Mouse (Mus musculus) neural tube, embryonic 13.5 days (tissue): ENCODE measurements around the gene Ubald2. TPM values are rescaled to one million over a fixed set of nuclear protein-coding genes. Genes with fewer than 3 reads are reported as not detected.

Source experiments
- ATAC-seq: fragments of 200-750 bp; cut with Nextera tagmentation; 2 replicates; pipeline ENCODE4 v1.8.0; 2017; ENCODE audit warnings: low read depth, mild to moderate bottlenecking, moderate TSS enrichment, moderate library complexity
- H3K27ac ChIP-seq: fragments of 300-500 bp; sonication (generic); replicated peaks from 2 replicates; pipeline ENCODE4 v1.5.1; 2015; ENCODE audit warnings: moderate library complexity, mild to moderate bottlenecking, inconsistent platforms
- H3K27me3 ChIP-seq: fragments of 300-500 bp; sonication (generic); 2 replicates; pipeline ENCODE4 v1.6.1; 2015; ENCODE audit warnings: mild to moderate bottlenecking, inconsistent platforms
- H3K36me3 ChIP-seq: fragments of 300-500 bp; sonication (generic); 2 replicates; pipeline ENCODE4 v1.6.1; 2015; ENCODE audit warnings: mild to moderate bottlenecking, inconsistent platforms
- H3K4me1 ChIP-seq: fragments of 300-500 bp; sonication (generic); replicated peaks from 2 replicates; pipeline ENCODE4 v1.6.1; 2015; ENCODE audit warnings: inconsistent platforms
- H3K4me2 ChIP-seq: fragments of 300-500 bp; sonication (generic); 2 replicates; pipeline ENCODE4 v1.6.1; 2015; ENCODE audit warnings: inconsistent platforms, mild to moderate bottlenecking, moderate library complexity
- H3K4me3 ChIP-seq: fragments of 300-500 bp; sonication (generic); 2 replicates; pipeline ENCODE4 v1.5.1; 2015; ENCODE audit warnings: mild to moderate bottlenecking, inconsistent platforms
- H3K9ac ChIP-seq: fragments of 300-500 bp; sonication (generic); 2 replicates; pipeline ENCODE4 v1.6.1; 2015; ENCODE audit warnings: moderate library complexity, mild to moderate bottlenecking, inconsistent platforms
- H3K9me3 ChIP-seq: fragments of 300-500 bp; sonication (generic); 2 replicates; pipeline ENCODE4 v1.6.1; 2016; ENCODE audit warnings: inconsistent platforms
- WGBS: fragments of 180-500 bp; shearing (Covaris S2); methylation state at CpG from one replicate; pipeline ENCODE4 v1.1.7; 2015; 5-methylcytosine and 5-hydroxymethylcytosine counted together
- polyA plus RNA-seq: library from polyadenylated mRNA; unstranded; fragments of >200 nt; fragmentation: Nextera tagmentation; extraction: Ambion mirVana; gene quantifications from 2 replicates; pipeline ENCODE4 v1.2.1, GENCODE M21; 2015

The Ubald2 gene
- polyA plus RNA-seq, 1 experiment from 2014 or later: 55.0 TPM

- ATAC-seq: no peak
- Histone ChIP-seq H3K27me3 (no peaks in the 10 kb centered on the region), H3K4me2 (no peak overlapping the region), H3K4me3 (no peak overlapping the region), H3K27ac (0 out of 2 replicates have a peak overlapping the region, but pooled peaks have one; percentile 6), H3K9me3 (no peaks in the 10 kb centered on the region), H3K4me1 (peaks cover 38% of the 10 kb centered on the region), H3K36me3 (peaks cover 24% of the 10 kb centered on the region), H3K9ac (no peak overlapping the region)
- WGBS: 85% methylated on average over 19 of the region's 19 CpGs
Measured at GRCm38 (mm10) chr11:116439269-116440240, 5.7 kb downstream of the Ubald2 start.

- H3K9me3 ChIP-seq: no peaks in the 10 kb centered on the region
- H3K9ac ChIP-seq: no peak overlapping the region
- peaks cover 24% of the 10 kb centered on the region for H3K36me3 ChIP-seq
- ATAC-seq: no peak
- 76% methylated on average over 7 of the region's 7 CpGs for WGBS
- H3K4me1 ChIP-seq: peaks cover 34% of the 10 kb centered on the region
- H3K27me3 ChIP-seq: no peaks in the 10 kb centered on the region
- 0 out of 2 replicates have a peak overlapping the region, but pooled peaks have one; percentile 20 for H3K27ac ChIP-seq
- H3K4me3 ChIP-seq: no peak overlapping the region
- H3K4me2 ChIP-seq: no peak overlapping the region
Measured at GRCm38 (mm10) chr11:116440408-116441068, 6.6 kb downstream of the Ubald2 start.

GRCm38 (mm10) chr11:116442129-116442866 is 8.4 kb downstream of the Ubald2 start:
- peaks cover 23% of the 10 kb centered on the region for H3K4me1 ChIP-seq
- no peak overlapping the region for H3K4me3 ChIP-seq
- H3K27ac ChIP-seq: no peak overlapping the region
- WGBS: 81% methylated on average over 15 of the region's 15 CpGs
- no peak for ATAC-seq
- no peaks in the 10 kb centered on the region for H3K9me3 ChIP-seq
- no peak overlapping the region; the same call in 1 of the 2 replicates for H3K9ac ChIP-seq
- H3K36me3 ChIP-seq: peaks cover 16% of the 10 kb centered on the region
- H3K4me2 ChIP-seq: no peak overlapping the region
- H3K27me3 ChIP-seq: peaks cover 12% of the 10 kb centered on the region

GRCm38 (mm10) chr11:116442867-116443177 is 8.9 kb downstream of the Ubald2 start:
- Histone ChIP-seq H3K27ac (no peak overlapping the region), H3K9ac (no peak overlapping the region), H3K36me3 (peaks cover 11% of the 10 kb centered on the region), H3K4me1 (peaks cover 18% of the 10 kb centered on the region), H3K9me3 (no peaks in the 10 kb centered on the region), H3K4me3 (no peak overlapping the region), H3K27me3 (peaks cover 18% of the 10 kb centered on the region), H3K4me2 (no peak overlapping the region)
- no peak for ATAC-seq
- 84% methylated on average over 6 of the region's 6 CpGs for WGBS

GRCm38 (mm10) chr11:116443311-116443710 is 9.4 kb downstream of the Ubald2 start:
- Histone ChIP-seq H3K4me3 (no peak overlapping the region), H3K27ac (no peak overlapping the region), H3K27me3 (peaks cover 20% of the 10 kb centered on the region), H3K4me1 (peaks cover 18% of the 10 kb centered on the region), H3K9ac (no peak overlapping the region), H3K9me3 (no peaks in the 10 kb centered on the region), H3K4me2 (no peak overlapping the region), H3K36me3 (peaks cover 11% of the 10 kb centered on the region)
- WGBS: 83% methylated on average over 6 of the region's 6 CpGs
- no peak for ATAC-seq

- Histone ChIP-seq H3K9ac (0 out of 2 replicates have a peak overlapping the region, but pooled peaks have one; percentile 14), H3K4me2 (no peak overlapping the region), H3K36me3 (peaks cover 9% of the 10 kb centered on the region), H3K27me3 (peaks cover 20% of the 10 kb centered on the region), H3K27ac (no peak overlapping the region), H3K9me3 (no peaks in the 10 kb centered on the region), H3K4me3 (no peak overlapping the region), H3K4me1 (peaks cover 18% of the 10 kb centered on the region)
- 88% methylated on average over 6 of the region's 6 CpGs for WGBS
- ATAC-seq: no peak
Measured at GRCm38 (mm10) chr11:116443935-116444334, 10.0 kb downstream of the Ubald2 start.

- H3K27ac ChIP-seq: no peak overlapping the region
Measured at GRCm38 (mm10) chr11:116445596-116446307, 11.9 kb downstream of the Ubald2 start.

GRCm38 (mm10) chr11:116446308-116446887 is 12.5 kb downstream of the Ubald2 start:
- H3K9me3 ChIP-seq: 0 out of 2 replicates have a peak, but pooled peaks cover 9% of the 10 kb centered on the region
- H3K4me1 ChIP-seq: peaks cover 12% of the 10 kb centered on the region
- no peak overlapping the region for H3K9ac ChIP-seq
- no peak overlapping the region for H3K27ac ChIP-seq
- WGBS: 22% methylated on average over 19 of the region's 19 CpGs
- peaks cover 20% of the 10 kb centered on the region for H3K27me3 ChIP-seq
- peak; percentile 4; the same call in 1 of the 2 replicates for ATAC-seq
- H3K4me2 ChIP-seq: no peak overlapping the region
- no peaks in the 10 kb centered on the region for H3K36me3 ChIP-seq
- H3K4me3 ChIP-seq: no peak overlapping the region

More at GRCm38 (mm10) chr11:116445596-116446307, 11.9 kb downstream of the Ubald2 start:
- H3K27me3 ChIP-seq: peaks cover 20% of the 10 kb centered on the region
- H3K9ac ChIP-seq: no peak overlapping the region
- H3K9me3 ChIP-seq: 0 out of 2 replicates have a peak, but pooled peaks cover 5% of the 10 kb centered on the region
- peaks cover 15% of the 10 kb centered on the region for H3K4me1 ChIP-seq
- no peak overlapping the region for H3K4me3 ChIP-seq
- 0 out of 2 replicates have a peak overlapping the region, but pooled peaks have one; percentile 5 for H3K4me2 ChIP-seq
- H3K36me3 ChIP-seq: no peaks in the 10 kb centered on the region
- WGBS: 34% methylated on average over 16 of the region's 16 CpGs
- peak; percentile 46 for ATAC-seq

- Histone ChIP-seq H3K9me3 (0 out of 2 replicates have a peak, but pooled peaks cover 9% of the 10 kb centered on the region), H3K27ac (no peak overlapping the region), H3K4me2 (no peak overlapping the region), H3K9ac (no peak overlapping the region), H3K27me3 (peaks cover 20% of the 10 kb centered on the region), H3K36me3 (no peaks in the 10 kb centered on the region), H3K4me3 (no peak overlapping the region), H3K4me1 (peaks cover 9% of the 10 kb centered on the region)
- WGBS: 70% methylated on average over 5 of the region's 5 CpGs
- ATAC-seq: no peak
Measured at GRCm38 (mm10) chr11:116447822-116448221, 13.9 kb downstream of the Ubald2 start.

- H3K4me3 ChIP-seq: no peak overlapping the region
- H3K4me1 ChIP-seq: peaks cover 9% of the 10 kb centered on the region
- H3K9ac ChIP-seq: no peak overlapping the region
- 0 out of 2 replicates have a peak, but pooled peaks cover 9% of the 10 kb centered on the region for H3K9me3 ChIP-seq
- WGBS: 96% methylated on average over 3 of the region's 3 CpGs
- H3K4me2 ChIP-seq: no peak overlapping the region
- H3K36me3 ChIP-seq: no peaks in the 10 kb centered on the region
- H3K27me3 ChIP-seq: peaks cover 20% of the 10 kb centered on the region
- ATAC-seq: no peak
- no peak overlapping the region for H3K27ac ChIP-seq
Measured at GRCm38 (mm10) chr11:116449341-116449740, 15.4 kb downstream of the Ubald2 start.

GRCm38 (mm10) chr11:116453889-116454288 is 20.0 kb downstream of the Ubald2 start:
- ATAC-seq: no peak
- no peak overlapping the region for H3K4me3 ChIP-seq
- no peak overlapping the region for H3K4me2 ChIP-seq
- no peaks in the 10 kb centered on the region for H3K4me1 ChIP-seq
- H3K27ac ChIP-seq: no peak overlapping the region
- H3K9ac ChIP-seq: no peak overlapping the region
- 0 out of 2 replicates have a peak, but pooled peaks cover 9% of the 10 kb centered on the region for H3K9me3 ChIP-seq
- no peaks in the 10 kb centered on the region for H3K27me3 ChIP-seq
- no peaks in the 10 kb centered on the region for H3K36me3 ChIP-seq
- 94% methylated on average over 10 of the region's 10 CpGs for WGBS
